ENCODE assay signal across 8 mouse cellular contexts in genomic region chr4:132510352-132510798, GRCm38 (mm10). TPM values are rescaled to one million over a fixed set of nuclear protein-coding genes. Genes with fewer than 3 reads are reported as not detected.
A peak's percentile ranks its signal among the peaks of the same experiment; 100 is the strongest.
DNase-seq lines count a peak whose midpoint lies in the region; ATAC-seq lines count a peak whose summit lies in the region.

Gene Sesn2 (minus strand): TSS chr4:132510501.

- no peaks in the 10 kb centered on the region for H3K9me3 ChIP-seq in forebrain, embryonic 14.5 days (replicated peaks; ENCODE audit: control insufficient read depth, low read length)
- no peaks in the 10 kb centered on the region for H3K9me3 ChIP-seq in neural tube, embryonic 15.5 days (replicated peaks)

- DNase-seq in ES-CJ7 (ENCODE audit: low read depth, low spot score): peak; percentile 98
- DNase-seq in cerebellum, adult 11 months: peak; percentile 94
- DNase-seq in forebrain, embryonic 14.5 days (ENCODE audit: low spot score): peak; percentile 99
- DNase-seq in heart, postnatal 14 days: peak; percentile 97 to 98
- DNase-seq in layer of hippocampus, adult 11-12 months (ENCODE audit: low spot score): peak; percentile 98
- DNase-seq in lung, adult 18-20 months: peak; percentile 98
- peak; percentile 97 for DNase-seq in testis, postnatal 14 days (ENCODE audit: low spot score)

- peak; percentile 96 for ATAC-seq in forebrain, embryonic 14.5 days
- ATAC-seq in neural tube, embryonic 15.5 days (ENCODE audit: low FRiP score): peak; percentile 95

- H3K4me2 ChIP-seq in forebrain, embryonic 14.5 days (ENCODE audit: low read length): peak within 1 kb of the TSS; percentile 97
- H3K4me2 ChIP-seq in neural tube, embryonic 15.5 days: peak within 1 kb of the TSS; percentile 90

- peak within 1 kb of the TSS; percentile 75 for H3K4me3 ChIP-seq in forebrain, embryonic 14.5 days (ENCODE audit: low read depth, low read length)
- peak within 1 kb of the TSS; percentile 75 for H3K4me3 ChIP-seq in neural tube, embryonic 15.5 days (replicated peaks)

- peak within 1 kb of the TSS; percentile 76 for H3K9ac ChIP-seq in forebrain, embryonic 14.5 days (ENCODE audit: low read length)
- peak within 1 kb of the TSS; percentile 74 for H3K9ac ChIP-seq in neural tube, embryonic 15.5 days (replicated peaks)

- no peaks in the 10 kb centered on the region for H3K27me3 ChIP-seq in forebrain, embryonic 14.5 days (replicated peaks; ENCODE audit: control insufficient read depth, insufficient read depth, low read length)
- H3K27me3 ChIP-seq in neural tube, embryonic 15.5 days (replicated peaks): 0 out of 2 replicates have a peak, but pooled peaks cover 6% of the 10 kb centered on the region

- no peaks in the 10 kb centered on the region for H3K36me3 ChIP-seq in forebrain, embryonic 14.5 days (ENCODE audit: control insufficient read depth, insufficient read depth, low read length)
- H3K36me3 ChIP-seq in neural tube, embryonic 15.5 days: no peaks in the 10 kb centered on the region

- peaks cover 5% of the 10 kb centered on the region; the same call in 1 of the 2 replicates for H3K4me1 ChIP-seq in forebrain, embryonic 14.5 days (ENCODE audit: control insufficient read depth, insufficient read depth, low read length)
- peaks cover 21% of the 10 kb centered on the region for H3K4me1 ChIP-seq in neural tube, embryonic 15.5 days

- under 1% methylated on average over 32 of the region's 32 CpGs for WGBS in forebrain, embryonic 14.5 days
- under 1% methylated on average over 32 of the region's 32 CpGs for WGBS in neural tube, embryonic 15.5 days

- peak within 1 kb of the TSS; percentile 55 for H3K27ac ChIP-seq in forebrain, embryonic 14.5 days (ENCODE audit: low read depth, low read length)
- H3K27ac ChIP-seq in neural tube, embryonic 15.5 days (replicated peaks): peak within 1 kb of the TSS; percentile 79

- intact Hi-C loops in heart, postnatal 14 days (cut with DNase I): loop anchor here (5.0 to 10.0 kb wide), 4 partner anchors 88 to 296 kb away; partner anchors contain the start of genes Phactr4 and Ythdf2

RNA-seq across cellular contexts. Expression of gene Sesn2, which starts in this region (rescaled TPM):
- 2.9 and 4.5 TPM in 2 replicates for polyA plus RNA-seq in forebrain, embryonic 14.5 days (2014; fragmentation: Nextera tagmentation; extraction: Ambion mirVana)
- 1 to 10 TPM; 3.8 to 3.9 TPM for total RNA-seq in heart, postnatal 14 days (2021)
- polyA plus RNA-seq in neural tube, embryonic 15.5 days (2015; fragmentation: Nextera tagmentation; extraction: Ambion mirVana): 11.9 and 14.2 TPM in 2 replicates

Comparison
In these comparisons a context has a peak if more than half of its experiments do, and no peak if none do; other contexts are left out.
1. Peak in every context shown above with its lines: DNase-seq, ATAC-seq, H3K4me3 ChIP-seq and H3K27ac ChIP-seq.